7 mouse cellular contexts compared by ENCODE assay signal in genomic region chr8:44938643-44938979, GRCm38 (mm10). TPM values are rescaled to one million over a fixed set of nuclear protein-coding genes. Genes with fewer than 3 reads are reported as not detected.
A peak's percentile ranks its signal among the peaks of the same experiment; 100 is the strongest.
DNase-seq lines count a peak whose midpoint lies in the region; ATAC-seq and TF ChIP-seq lines count a peak whose summit lies in the region.

No protein-coding gene starts in this region.

- no peaks in the 10 kb centered on the region for H3K36me3 ChIP-seq in lung, postnatal 0 days (ENCODE audit: insufficient read depth, low read length)
- H3K36me3 ChIP-seq in forebrain, embryonic 13.5 days (ENCODE audit: poor library complexity, severe bottlenecking): peaks cover 5% of the 10 kb centered on the region; the same call in 1 of the 2 replicates
- H3K36me3 ChIP-seq in limb, embryonic 13.5 days: peaks cover 12% of the 10 kb centered on the region
- H3K36me3 ChIP-seq in stomach, embryonic 15.5 days: no peaks in the 10 kb centered on the region

- peak overlapping the region; percentile 86 for H3K4me2 ChIP-seq in lung, postnatal 0 days (replicated peaks; ENCODE audit: low read depth, low read length)
- H3K4me2 ChIP-seq in forebrain, embryonic 13.5 days: peak overlapping the region; percentile 85
- peak overlapping the region; percentile 75 for H3K4me2 ChIP-seq in limb, embryonic 13.5 days (replicated peaks)
- peak overlapping the region; percentile 81 for H3K4me2 ChIP-seq in stomach, embryonic 15.5 days

- H3K9me3 ChIP-seq in lung, postnatal 0 days (ENCODE audit: low read length): no peaks in the 10 kb centered on the region
- no peaks in the 10 kb centered on the region for H3K9me3 ChIP-seq in forebrain, embryonic 13.5 days (replicated peaks)
- no peaks in the 10 kb centered on the region for H3K9me3 ChIP-seq in limb, embryonic 13.5 days
- H3K9me3 ChIP-seq in stomach, embryonic 15.5 days: no peaks in the 10 kb centered on the region

- H3K9ac ChIP-seq in lung, postnatal 0 days (replicated peaks; ENCODE audit: low read depth): peak overlapping the region; percentile 56
- peak overlapping the region; percentile 75 for H3K9ac ChIP-seq in forebrain, embryonic 13.5 days
- peak overlapping the region; percentile 88 for H3K9ac ChIP-seq in limb, embryonic 13.5 days
- peak overlapping the region; percentile 76 for H3K9ac ChIP-seq in stomach, embryonic 15.5 days

- DNase-seq in lung, postnatal 0 days (ENCODE audit: low spot score): no peak
- DNase-seq in lung, adult 18-20 months: no peak
- DNase-seq in gastrocnemius, adult 18-20 months (ENCODE audit: low spot score): no peak
- no peak for DNase-seq in thymus, postnatal 10 days (ENCODE audit: low spot score in 2 of 2)

- H3K27ac ChIP-seq in lung, postnatal 0 days (ENCODE audit: low read length): peak overlapping the region; percentile 80; the same call in 1 of the 2 replicates
- H3K27ac ChIP-seq in forebrain, embryonic 13.5 days: peak overlapping the region; percentile 83
- H3K27ac ChIP-seq in limb, embryonic 13.5 days: peak overlapping the region; percentile 92
- peak overlapping the region; percentile 92 for H3K27ac ChIP-seq in stomach, embryonic 15.5 days

- peaks cover 6% of the 10 kb centered on the region; the same call in 1 of the 2 replicates for H3K4me1 ChIP-seq in lung, postnatal 0 days (ENCODE audit: insufficient read depth, low read depth, low read length)
- peaks cover 19% of the 10 kb centered on the region for H3K4me1 ChIP-seq in forebrain, embryonic 13.5 days
- H3K4me1 ChIP-seq in limb, embryonic 13.5 days: peaks cover 42% of the 10 kb centered on the region
- peaks cover 5% of the 10 kb centered on the region; the same call in 1 of the 2 replicates for H3K4me1 ChIP-seq in stomach, embryonic 15.5 days

- TF ChIP-seq CTCF in lung, postnatal 0 days (IDR thresholded peaks at IDR 0.05): no peak

- no peak for ATAC-seq in lung, postnatal 0 days
- ATAC-seq in forebrain, embryonic 13.5 days: no peak
- no peak for ATAC-seq in limb, embryonic 13.5 days (ENCODE audit: low FRiP score, low read depth)
- no peak for ATAC-seq in stomach, embryonic 15.5 days (ENCODE audit: insufficient read depth, low FRiP score, low read depth)

- under 1% methylated on average over 12 of the region's 12 CpGs for WGBS in lung, postnatal 0 days
- under 1% methylated on average over 12 of the region's 12 CpGs for WGBS in forebrain, embryonic 13.5 days
- 0% methylated on average over 12 of the region's 12 CpGs for WGBS in limb, embryonic 13.5 days
- WGBS in stomach, embryonic 15.5 days: under 1% methylated on average over 12 of the region's 12 CpGs

- no peak for TF ChIP-seq EP300 in lung, postnatal 0 days (IDR thresholded peaks at IDR 0.05)

- H3K4me3 ChIP-seq in lung, postnatal 0 days (ENCODE audit: low read depth, low read length): peak overlapping the region; percentile 75
- H3K4me3 ChIP-seq in forebrain, embryonic 13.5 days: peak overlapping the region; percentile 78
- H3K4me3 ChIP-seq in limb, embryonic 13.5 days: peak overlapping the region; percentile 85
- peak overlapping the region; percentile 86 for H3K4me3 ChIP-seq in stomach, embryonic 15.5 days (replicated peaks)

- H3K27me3 ChIP-seq in lung, postnatal 0 days (replicated peaks; ENCODE audit: insufficient read depth, low read length): no peaks in the 10 kb centered on the region
- H3K27me3 ChIP-seq in forebrain, embryonic 13.5 days: no peaks in the 10 kb centered on the region
- no peaks in the 10 kb centered on the region for H3K27me3 ChIP-seq in limb, embryonic 13.5 days
- no peaks in the 10 kb centered on the region for H3K27me3 ChIP-seq in stomach, embryonic 15.5 days (replicated peaks)

RNA-seq across cellular contexts. Expression of gene Fat1, which starts 3.4 kb away (rescaled TPM):
- polyA plus RNA-seq in lung, postnatal 0 days (2015; fragmentation: Nextera tagmentation; extraction: Ambion mirVana): 7.2 and 7.3 TPM in 2 replicates
- 10.0 and 14.2 TPM in 2 replicates for polyA plus RNA-seq in forebrain, embryonic 13.5 days (2015; fragmentation: Nextera tagmentation; extraction: Ambion mirVana)
- 27.3 and 31.5 TPM in 2 replicates for polyA plus RNA-seq in limb, embryonic 13.5 days (2015; fragmentation: Nextera tagmentation; extraction: Ambion mirVana)
- polyA plus RNA-seq in stomach, embryonic 15.5 days (2015; fragmentation: Nextera tagmentation; extraction: Ambion mirVana): 14.5 and 18.2 TPM in 2 replicates
- 1 to 10 TPM; 2.1 to 2.7 TPM for total RNA-seq in gastrocnemius, adult 18-20 months (2021)
